Mouse (Mus musculus): ENCODE data around the gene Fjx1. TPM values are rescaled to one million over a fixed set of nuclear protein-coding genes. Genes with fewer than 3 reads are reported as not detected.

Gene Fjx1
- polyA plus RNA-seq, 1 experiment from 2014 or later = 7.8 TPM

- no peak overlapping the region for H3K9ac ChIP-seq
Observed at GRCm38 (mm10) chr2:102410615-102411014, 41.7 kb downstream of the Fjx1 start.

GRCm38 (mm10) chr2:102409741-102410140, 42.6 kb downstream of the Fjx1 start:
- WGBS = 84% methylated on average over 3 of the region's 3 CpGs
- no peak for ATAC-seq
- Histone ChIP-seq H3K4me1 (replicated peaks) (peaks cover 18% of the 10 kb centered on the region; the same call in 1 of the 2 replicates), H3K9ac (no peak overlapping the region), H3K4me2 (replicated peaks) (no peak overlapping the region), H3K9me3 (no peaks in the 10 kb centered on the region), H3K27me3 (replicated peaks) (no peaks in the 10 kb centered on the region; the same call in 1 of the 2 replicates), H3K27ac (no peak overlapping the region), H3K4me3 (replicated peaks) (no peak overlapping the region), H3K36me3 (no peaks in the 10 kb centered on the region)

More at GRCm38 (mm10) chr2:102410615-102411014, 41.7 kb downstream of the Fjx1 start:
- Histone ChIP-seq H3K4me1 (replicated peaks) (peaks cover 18% of the 10 kb centered on the region; the same call in 1 of the 2 replicates), H3K4me2 (replicated peaks) (no peak overlapping the region), H3K27ac (no peak overlapping the region), H3K36me3 (no peaks in the 10 kb centered on the region), H3K9me3 (no peaks in the 10 kb centered on the region), H3K4me3 (replicated peaks) (no peak overlapping the region), H3K27me3 (replicated peaks) (no peaks in the 10 kb centered on the region; the same call in 1 of the 2 replicates)
- ATAC-seq = peak; percentile 31; the same call in 1 of the 2 replicates
- 62% methylated on average over 4 of the region's 4 CpGs for WGBS

GRCm38 (mm10) chr2:102407363-102408184, 44.7 kb downstream of the Fjx1 start, which contains the start of gene Trim44:
TSS of gene Trim44 (minus strand) at chr2:102407828.
- peaks cover 18% of the 10 kb centered on the region; the same call in 1 of the 2 replicates for H3K4me1 ChIP-seq (replicated peaks)
- no peak within 1 kb of the TSS for H3K9ac ChIP-seq
- H3K36me3 ChIP-seq = no peaks in the 10 kb centered on the region
- peak within 1 kb of the TSS; percentile 26; the same call in 1 of the 2 replicates for H3K4me2 ChIP-seq (replicated peaks)
- ATAC-seq = peak; percentile 52; the same call in 1 of the 2 replicates
- WGBS = 30% methylated on average over 14 of the region's 14 CpGs
- no peaks in the 10 kb centered on the region for H3K9me3 ChIP-seq
- H3K27me3 ChIP-seq (replicated peaks) = no peaks in the 10 kb centered on the region
- no peak within 1 kb of the TSS for H3K27ac ChIP-seq
- no peak within 1 kb of the TSS for H3K4me3 ChIP-seq (replicated peaks)

- no peaks in the 10 kb centered on the region for H3K36me3 ChIP-seq
- H3K4me1 ChIP-seq (replicated peaks) = peaks cover 18% of the 10 kb centered on the region; the same call in 1 of the 2 replicates
- peak; percentile 53 for ATAC-seq
- peak overlapping the region; percentile 26; the same call in 1 of the 2 replicates for H3K4me2 ChIP-seq (replicated peaks)
- H3K9ac ChIP-seq = no peak overlapping the region
- no peaks in the 10 kb centered on the region for H3K9me3 ChIP-seq
- H3K27ac ChIP-seq = no peak overlapping the region
- WGBS = 57% methylated on average over 4 of the region's 4 CpGs
- no peak overlapping the region for H3K4me3 ChIP-seq (replicated peaks)
- no peaks in the 10 kb centered on the region for H3K27me3 ChIP-seq (replicated peaks)
Observed at GRCm38 (mm10) chr2:102406324-102407304, 45.7 kb downstream of the Fjx1 start.

GRCm38 (mm10) chr2:102403982-102404381, 48.3 kb downstream of the Fjx1 start:
- no peaks in the 10 kb centered on the region for H3K27me3 ChIP-seq (replicated peaks)
- no peak for ATAC-seq
- WGBS = 84% methylated on average over 5 of the region's 5 CpGs

GRCm38 (mm10) chr2:102403306-102403705, 49.0 kb downstream of the Fjx1 start:
- WGBS = 83% methylated on average over 4 of the region's 4 CpGs
- ATAC-seq = no peak
- Histone ChIP-seq H3K9ac (no peak overlapping the region), H3K27me3 (replicated peaks) (no peaks in the 10 kb centered on the region), H3K9me3 (no peaks in the 10 kb centered on the region), H3K4me1 (replicated peaks) (peaks cover 21% of the 10 kb centered on the region; the same call in 1 of the 2 replicates), H3K27ac (no peak overlapping the region), H3K4me3 (replicated peaks) (no peak overlapping the region), H3K4me2 (replicated peaks) (no peak overlapping the region), H3K36me3 (no peaks in the 10 kb centered on the region)

More at GRCm38 (mm10) chr2:102403982-102404381, 48.3 kb downstream of the Fjx1 start:
- Histone ChIP-seq H3K36me3 (no peaks in the 10 kb centered on the region), H3K4me3 (replicated peaks) (no peak overlapping the region), H3K4me2 (replicated peaks) (no peak overlapping the region), H3K4me1 (replicated peaks) (peaks cover 21% of the 10 kb centered on the region; the same call in 1 of the 2 replicates), H3K27ac (no peak overlapping the region), H3K9me3 (no peaks in the 10 kb centered on the region), H3K9ac (no peak overlapping the region)

GRCm38 (mm10) chr2:102401352-102401692, 51.0 kb downstream of the Fjx1 start:
- H3K27ac ChIP-seq = peak overlapping the region; percentile 97
- no peaks in the 10 kb centered on the region for H3K9me3 ChIP-seq
- H3K4me2 ChIP-seq (replicated peaks) = peak overlapping the region; percentile 90
- no peaks in the 10 kb centered on the region for H3K36me3 ChIP-seq
- H3K27me3 ChIP-seq (replicated peaks) = no peaks in the 10 kb centered on the region
- WGBS = 18% methylated on average over 6 of the region's 6 CpGs
- peak overlapping the region; percentile 88 for H3K9ac ChIP-seq
- H3K4me3 ChIP-seq (replicated peaks) = peak overlapping the region; percentile 75
- ATAC-seq = peak; percentile 44; the same call in 1 of the 2 replicates
- H3K4me1 ChIP-seq (replicated peaks) = peaks cover 10% of the 10 kb centered on the region; the same call in 1 of the 2 replicates

- Histone ChIP-seq H3K9me3 (no peaks in the 10 kb centered on the region), H3K4me2 (replicated peaks) (peak overlapping the region; percentile 90), H3K36me3 (no peaks in the 10 kb centered on the region), H3K4me3 (replicated peaks) (peak overlapping the region; percentile 75), H3K27me3 (replicated peaks) (no peaks in the 10 kb centered on the region), H3K27ac (peak overlapping the region; percentile 97), H3K4me1 (replicated peaks) (0 out of 2 replicates have a peak, but pooled peaks cover 8% of the 10 kb centered on the region), H3K9ac (peak overlapping the region; percentile 88)
- WGBS = under 1% methylated on average over 84 of the region's 94 CpGs
- peak; percentile 96 for ATAC-seq
Observed at GRCm38 (mm10) chr2:102400605-102401351, 51.5 kb downstream of the Fjx1 start.

GRCm38 (mm10) chr2:102399864-102400604, 52.3 kb downstream of the Fjx1 start:
- H3K9ac ChIP-seq = peak overlapping the region; percentile 88
- 35% methylated on average over 48 of the region's 48 CpGs for WGBS
- H3K27me3 ChIP-seq (replicated peaks) = no peaks in the 10 kb centered on the region
- no peaks in the 10 kb centered on the region for H3K9me3 ChIP-seq
- ATAC-seq = no peak
- H3K4me3 ChIP-seq (replicated peaks) = peak overlapping the region; percentile 75
- H3K27ac ChIP-seq = peak overlapping the region; percentile 97
- H3K4me1 ChIP-seq (replicated peaks) = 0 out of 2 replicates have a peak, but pooled peaks cover 8% of the 10 kb centered on the region
- peak overlapping the region; percentile 90 for H3K4me2 ChIP-seq (replicated peaks)
- H3K36me3 ChIP-seq = no peaks in the 10 kb centered on the region

All from intestine, embryonic 15.5 days (tissue).